Mouse (Mus musculus) lung, postnatal 14 days (tissue): ENCODE results near the gene Ckmt2.

Experiments used
- DNase-seq: peaks from one replicate; pipeline ENCODE4 v3.0.0; 2021

Ckmt2 gene

GRCm38 (mm10) chr13:91858835-91859234 lies 17.9 kb downstream of the Ckmt2 start:
- DNase-seq: no peak

GRCm38 (mm10) chr13:91857427-91857826 lies 19.3 kb downstream of the Ckmt2 start:
- no peak for DNase-seq

- no peak for DNase-seq
Measured at GRCm38 (mm10) chr13:91854412-91854811, 22.3 kb downstream of the Ckmt2 start.

- no peak for DNase-seq
Measured at GRCm38 (mm10) chr13:91827876-91828275, 48.8 kb downstream of the Ckmt2 start.

- DNase-seq: no peak
Measured at GRCm38 (mm10) chr13:91826066-91826465, 50.6 kb downstream of the Ckmt2 start.

- DNase-seq: peak; percentile 45
Measured at GRCm38 (mm10) chr13:91824845-91825550, 51.7 kb downstream of the Ckmt2 start.

GRCm38 (mm10) chr13:91823735-91824134 lies 53.0 kb downstream of the Ckmt2 start:
- DNase-seq: no peak

GRCm38 (mm10) chr13:91814670-91815069 lies 62.0 kb downstream of the Ckmt2 start:
- no peak for DNase-seq

GRCm38 (mm10) chr13:91809476-91809875 lies 67.2 kb downstream of the Ckmt2 start:
- no peak for DNase-seq

- DNase-seq: no peak
Measured at GRCm38 (mm10) chr13:91807874-91808575, 68.7 kb downstream of the Ckmt2 start.

GRCm38 (mm10) chr13:91807155-91807839 lies 69.4 kb downstream of the Ckmt2 start, which contains the start of gene Zcchc9:
Gene Zcchc9, minus strand, starts transcription at chr13:91807705.
- DNase-seq: peak; percentile 87
